Mouse (Mus musculus) ovary, adult 18-20 months (tissue): Measurements from ENCODE around the gene Trex2.
"Not testable (repeated sequence)": the region's sequence is repeated elsewhere in the genome, so short reads cannot be mapped to it uniquely, and the experiment has no call there.

ENCODE experiments used
- DNase-seq: peaks from one replicate; pipeline ENCODE4 v3.0.0; 2022; ENCODE audit warnings: low spot score, mixed read lengths

Gene Trex2

GRCm38 (mm10) chrX:73430036-73430435 lies 5.1 kb downstream of the Trex2 start:
- DNase-seq: no peak

- no peak for DNase-seq
Measured at GRCm38 (mm10) chrX:73412767-73413166, 22.4 kb downstream of the Trex2 start.

GRCm38 (mm10) chrX:73410880-73411517 lies 24.1 kb downstream of the Trex2 start, which contains the start of gene Zfp92:
TSS of gene Zfp92 (plus strand) at chrX:73411096.
- no peak for DNase-seq

DNA sequence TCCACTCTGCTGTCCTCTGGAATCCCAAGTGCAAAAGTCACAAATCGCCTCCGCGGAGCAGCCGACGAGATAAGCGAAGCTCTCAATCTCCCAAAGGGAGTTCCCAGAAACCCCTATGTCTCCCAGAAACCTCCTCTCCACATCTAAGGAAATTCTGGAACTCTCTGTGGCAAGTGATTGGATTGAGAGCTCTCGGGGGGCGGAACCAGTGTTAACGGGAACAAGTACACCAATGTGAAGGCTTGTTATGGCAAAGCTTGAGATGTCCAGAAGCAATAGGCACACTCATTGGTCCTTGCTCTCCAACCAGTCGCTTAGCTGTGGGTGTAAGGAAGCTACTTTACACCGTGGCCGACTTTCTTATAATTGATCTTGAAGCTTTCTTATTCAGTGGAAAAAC lies 33.5 kb downstream of the Trex2 start:
- DNase-seq: no peak

GRCm38 (mm10) chrX:73400951-73401350 lies 34.2 kb downstream of the Trex2 start:
- no peak for DNase-seq

DNA sequence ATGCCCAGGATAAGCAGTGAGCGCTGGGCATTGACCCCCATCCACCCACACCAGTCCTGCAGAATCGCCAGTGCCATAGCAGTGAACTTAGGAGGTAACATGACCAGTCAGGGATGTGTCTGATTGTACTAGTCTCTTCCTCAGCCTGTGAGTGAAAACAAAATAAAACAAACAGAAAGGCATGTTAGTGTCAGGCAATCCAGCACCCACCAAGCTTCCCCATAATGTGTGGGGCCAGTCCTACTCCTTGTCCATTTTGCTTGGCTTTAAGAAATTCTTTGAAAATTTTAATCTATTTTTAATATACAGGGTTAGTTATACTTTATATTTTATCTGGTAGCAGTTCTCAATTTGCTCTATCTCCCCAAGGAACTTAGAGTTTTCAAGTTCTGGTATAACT lies 36.5 kb downstream of the Trex2 start, which contains the start of gene Gm18336:
TSS of gene Gm18336 (minus strand) at position 101 of the 400 bp plus-strand sequence.
- not testable (repeated sequence) for DNase-seq

- no peak for DNase-seq
Measured at GRCm38 (mm10) chrX:73396446-73396845, 38.7 kb downstream of the Trex2 start.

- DNase-seq: no peak
Measured at GRCm38 (mm10) chrX:73391481-73391880, 43.7 kb downstream of the Trex2 start.

DNA sequence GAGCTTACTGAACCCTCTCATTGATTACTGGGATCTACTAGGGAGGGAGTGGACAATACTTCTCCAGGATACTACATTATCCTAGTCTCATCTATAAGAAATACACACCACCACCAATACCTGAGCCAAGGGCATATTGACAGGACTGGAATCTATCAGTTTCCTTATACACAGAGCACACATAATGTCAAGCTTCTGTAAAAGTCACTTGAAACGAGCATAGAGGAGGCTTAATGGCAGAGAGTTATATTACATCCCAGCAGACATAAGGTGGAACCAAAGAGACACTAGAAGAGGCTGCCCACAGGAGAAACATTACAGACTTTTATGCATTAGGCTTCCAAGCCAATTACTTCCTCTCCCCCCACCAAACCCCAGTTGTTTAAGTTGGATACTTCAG lies 50.2 kb downstream of the Trex2 start:
- DNase-seq: no peak

- no peak for DNase-seq
Measured at GRCm38 (mm10) chrX:73384419-73384818, 50.7 kb downstream of the Trex2 start.
